Mouse (Mus musculus) splenic B cell, adult 2 months (primary cell): ENCODE data around the gene Vwa1.

Experiments
- DNase-seq: peaks from one replicate; pipeline ENCODE4 v3.0.0-alpha.2; 2011; ENCODE audit warnings: low read depth, low spot score
- H3K27me3 ChIP-seq: 2 replicates; pipeline ENCODE4 v1.6.1; 2012; ENCODE audit warnings: mild to moderate bottlenecking, low read length, moderate library complexity, mixed read lengths; ENCODE audit not compliant: control insufficient read depth, poor library complexity, insufficient read depth, severe bottlenecking
- H3K36me3 ChIP-seq: 2 replicates; pipeline ENCODE4 v1.6.1; 2012; ENCODE audit warnings: mild to moderate bottlenecking, low read length, moderate library complexity, mixed read lengths; ENCODE audit not compliant: control insufficient read depth, poor library complexity, insufficient read depth, severe bottlenecking

Vwa1 gene

DNA sequence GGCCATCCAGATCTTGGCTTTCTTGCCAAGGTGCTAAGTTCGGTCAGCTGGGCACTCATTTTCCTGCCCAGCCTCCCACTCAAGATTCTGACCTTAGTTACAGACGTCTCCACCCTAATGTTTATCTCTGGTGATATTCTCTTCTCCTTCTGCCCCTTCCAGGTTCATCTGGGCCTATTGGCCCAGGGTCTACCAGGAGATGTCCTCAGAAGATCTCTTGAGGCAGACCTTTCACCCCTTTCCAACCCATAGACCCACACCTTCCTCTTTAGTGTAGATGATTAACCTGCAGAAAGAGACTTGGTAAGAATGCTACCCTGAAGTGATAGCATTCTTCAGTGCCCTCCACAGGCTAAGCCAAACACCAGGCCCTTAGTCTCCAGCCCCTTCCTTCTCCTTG, 2.8 kb downstream of the Vwa1 start:
- no peak for DNase-seq
- Histone ChIP-seq H3K27me3 (no peaks in the 10 kb centered on the region), H3K36me3 (no peaks in the 10 kb centered on the region)

DNA sequence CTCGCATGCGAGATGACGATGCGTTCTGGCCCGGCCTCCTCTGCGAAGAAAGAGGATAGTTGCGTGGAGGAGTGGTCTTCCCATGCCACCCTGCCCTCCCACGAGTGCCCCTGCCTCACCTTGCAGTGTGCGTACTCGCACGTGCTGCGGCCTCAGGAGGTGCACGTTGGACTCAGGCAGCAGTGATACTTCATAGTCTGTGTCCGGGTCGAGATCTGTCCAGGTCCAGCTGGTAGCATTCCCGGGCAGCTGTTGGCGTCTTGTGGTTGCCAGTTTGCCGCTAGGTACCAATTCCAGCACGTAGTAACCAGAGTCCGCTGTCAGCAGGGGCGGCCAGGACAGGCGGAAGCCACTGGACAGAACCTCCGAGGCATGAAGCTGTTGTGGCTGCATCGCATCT, 3.9 kb downstream of the Vwa1 start:
- DNase-seq = no peak
- Histone ChIP-seq H3K27me3 (no peaks in the 10 kb centered on the region), H3K36me3 (no peaks in the 10 kb centered on the region)

DNA sequence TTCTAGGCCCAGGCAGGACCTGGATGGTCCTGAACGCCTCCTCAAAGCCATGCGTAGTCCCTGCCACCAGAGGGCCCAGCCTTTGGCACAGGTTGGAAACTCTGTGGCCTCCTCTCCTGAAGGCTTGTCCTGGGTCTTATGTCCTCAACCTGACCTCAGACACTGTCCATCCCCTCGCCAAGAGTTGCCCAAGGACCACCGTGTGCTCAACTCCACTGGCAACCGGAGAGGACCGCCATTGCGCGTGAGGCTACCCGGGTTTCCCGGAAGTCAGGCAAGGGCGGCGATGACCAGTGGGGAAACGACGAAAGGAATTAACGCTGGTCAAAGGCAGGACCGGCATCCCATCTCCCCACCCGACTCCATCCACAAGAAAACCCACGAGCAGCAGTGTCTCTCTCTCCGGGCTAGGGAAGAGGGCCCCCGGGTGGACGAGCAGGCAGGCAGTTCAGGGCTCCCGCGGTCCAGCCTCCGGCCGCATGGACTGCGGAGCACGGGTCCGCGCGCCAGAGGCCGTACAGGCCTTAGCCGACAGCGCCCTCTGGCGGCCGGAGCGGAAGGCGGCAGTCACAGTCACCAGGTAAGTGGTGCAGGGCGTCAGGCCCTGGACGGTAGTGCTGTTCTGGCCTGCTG, 4.5 kb downstream of the Vwa1 start:
- no peaks in the 10 kb centered on the region for H3K36me3 ChIP-seq

DNA sequence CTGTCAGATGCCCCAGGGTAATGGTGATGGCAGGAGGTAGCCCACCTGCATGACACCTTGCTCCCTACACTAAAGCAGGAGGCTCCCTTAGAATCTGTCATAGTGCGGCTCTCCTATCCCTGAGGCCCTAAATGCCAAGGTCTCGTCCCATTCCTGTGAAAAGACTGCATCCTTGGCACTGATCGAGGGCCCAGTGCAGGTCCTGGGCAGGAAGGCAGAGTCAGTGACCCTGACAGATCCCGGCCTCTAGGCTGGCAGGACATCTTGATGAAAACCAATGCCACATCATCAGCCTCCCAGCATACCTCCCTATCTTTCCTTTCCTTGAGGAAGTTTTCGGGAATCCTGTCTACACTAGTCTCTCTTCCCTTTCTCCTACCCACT, 5.0 kb downstream of the Vwa1 start:
- no peak for DNase-seq
- no peaks in the 10 kb centered on the region for H3K27me3 ChIP-seq
- H3K36me3 ChIP-seq = no peaks in the 10 kb centered on the region

More for the DNA sequence above, 4.5 kb downstream of the Vwa1 start:
- peak; percentile 88 for DNase-seq
- H3K27me3 ChIP-seq = no peaks in the 10 kb centered on the region

DNA sequence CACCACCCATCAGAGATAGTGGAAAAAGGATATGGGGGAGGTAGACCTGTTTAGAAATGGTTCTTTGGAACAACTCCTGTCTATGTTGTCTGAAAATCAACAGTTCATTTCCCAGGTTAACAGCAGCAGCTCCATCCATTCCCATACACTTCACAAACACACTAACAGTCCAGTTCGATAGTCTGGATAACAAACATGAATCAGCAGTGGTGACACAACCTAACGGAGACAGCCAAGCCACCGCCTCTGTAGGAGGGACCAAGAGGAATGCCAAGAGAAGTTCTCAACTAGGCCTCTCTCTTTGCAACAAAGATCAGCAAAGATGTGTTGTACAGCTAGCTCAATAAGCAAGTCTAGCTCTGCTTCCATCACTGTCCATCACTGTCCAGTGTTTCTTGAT, 12.1 kb downstream of the Vwa1 start:
- no peaks in the 10 kb centered on the region for H3K27me3 ChIP-seq
- no peaks in the 10 kb centered on the region for H3K36me3 ChIP-seq
- DNase-seq = no peak

DNA sequence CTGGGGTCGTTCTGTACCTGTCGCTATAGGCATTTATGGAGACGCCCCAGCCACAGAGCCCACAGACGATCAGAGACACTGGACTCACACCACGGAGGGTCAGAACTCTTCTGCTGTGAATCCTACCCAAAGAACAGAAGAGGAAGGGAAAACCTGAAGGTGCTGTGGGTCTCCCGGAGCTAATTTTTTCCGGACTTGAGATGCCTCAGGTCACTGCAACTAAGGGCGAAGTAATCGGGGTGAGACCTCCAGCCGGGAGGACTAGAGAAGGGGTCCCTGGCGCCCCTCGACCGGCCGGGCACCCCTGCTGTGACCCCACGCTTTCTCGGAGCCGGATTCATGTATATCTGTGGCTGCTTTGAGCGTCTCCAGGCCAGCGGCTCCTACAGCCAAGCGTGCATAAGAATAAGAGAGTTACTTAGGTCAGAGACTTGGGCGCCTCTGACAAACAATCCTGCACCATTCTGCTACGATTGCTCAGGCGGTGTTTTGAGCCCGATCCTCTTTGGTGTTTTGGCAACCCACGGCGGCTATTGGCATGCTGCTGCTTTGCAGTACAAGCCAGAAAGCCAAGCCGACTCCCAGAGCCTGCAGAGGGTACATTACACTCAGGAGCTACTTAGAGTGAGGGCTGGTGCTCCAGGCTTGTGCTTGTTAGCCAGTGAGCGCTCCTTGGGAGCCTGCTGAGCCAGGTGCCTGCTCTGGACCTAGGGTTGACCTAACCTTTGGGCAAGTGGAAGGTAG, 13.0 kb downstream of the Vwa1 start:
- Histone ChIP-seq H3K27me3 (no peaks in the 10 kb centered on the region), H3K36me3 (0 out of 2 replicates have a peak, but pooled peaks cover 2% of the 10 kb centered on the region)
- DNase-seq = no peak

DNA sequence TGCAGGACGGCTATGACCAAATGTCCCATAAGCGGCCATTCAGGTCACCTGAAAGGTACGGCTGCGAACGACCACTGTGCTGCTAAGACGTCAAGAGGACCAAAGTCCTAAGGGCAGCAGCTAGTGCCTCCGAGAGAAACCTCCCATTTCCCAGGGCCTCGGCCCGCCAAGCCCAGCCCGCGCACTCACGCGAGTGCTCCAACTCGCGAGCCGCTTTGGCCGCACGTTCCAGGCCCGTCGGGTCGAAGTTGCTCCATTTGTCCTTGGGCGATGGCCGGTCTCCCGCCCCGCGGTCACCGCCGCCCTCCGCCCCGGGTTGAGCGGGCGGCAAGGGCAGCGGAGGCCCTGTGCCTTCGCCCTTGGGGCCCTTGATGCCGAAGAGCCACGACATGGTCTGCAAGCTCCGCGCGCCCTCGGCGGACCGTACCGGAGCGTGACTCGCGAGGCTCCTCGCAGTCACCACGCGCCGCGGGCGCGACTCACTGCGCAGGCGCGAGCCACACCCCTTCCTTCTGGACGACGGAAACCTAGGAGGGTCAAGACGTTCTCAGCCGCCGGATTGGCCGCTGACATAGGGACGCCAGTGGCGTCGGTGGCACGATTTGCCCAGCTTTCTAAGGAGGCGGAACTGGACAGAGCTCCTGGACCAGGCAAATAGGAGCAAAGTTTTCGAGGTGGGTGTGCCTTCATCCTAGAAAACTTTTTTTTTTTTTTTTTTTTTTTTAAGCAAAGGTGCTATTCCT, 13.7 kb downstream of the Vwa1 start, which contains the start of gene Atad3a:
Gene Atad3a (minus strand): TSS at position 481 of the 743 bp plus-strand sequence.
- Histone ChIP-seq H3K27me3 (no peaks in the 10 kb centered on the region), H3K36me3 (peaks cover 5% of the 10 kb centered on the region; the same call in 1 of the 2 replicates)
- peak; percentile 97 for DNase-seq

DNA sequence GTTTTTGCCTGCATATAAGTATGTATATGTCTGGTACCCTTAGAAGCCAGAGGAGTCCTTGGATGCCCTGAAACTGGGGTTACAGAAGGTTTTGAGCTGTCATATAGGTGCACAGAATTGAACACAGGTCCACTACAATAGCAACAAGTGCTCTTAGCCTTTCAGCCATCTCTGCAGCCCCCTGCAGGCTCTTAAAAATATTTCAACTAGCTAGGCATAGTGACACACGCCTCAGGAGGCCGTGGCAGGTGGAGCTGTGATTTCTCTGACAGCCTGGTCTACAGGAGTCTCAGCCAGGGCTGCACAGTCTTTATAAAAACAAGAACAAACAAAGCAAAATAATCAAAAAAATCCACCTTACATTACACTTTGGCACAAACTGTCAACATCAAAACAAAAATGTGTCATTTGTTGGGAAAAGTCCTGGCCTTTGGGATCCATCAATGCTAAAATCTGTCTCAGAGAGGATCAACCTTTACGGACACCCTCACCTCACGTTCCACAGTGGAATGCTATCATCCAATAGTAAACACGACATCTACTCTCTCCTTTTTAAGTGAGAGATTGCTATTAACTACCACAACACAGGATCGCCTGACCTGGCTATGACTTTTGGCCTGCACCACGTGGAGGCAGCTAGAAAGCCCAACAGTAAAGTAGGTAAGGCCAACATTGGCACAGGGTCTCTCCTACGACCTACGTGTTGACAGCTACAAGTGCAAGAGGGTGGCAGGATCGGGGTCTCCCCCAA, 14.5 kb downstream of the Vwa1 start:
- H3K27me3 ChIP-seq = no peaks in the 10 kb centered on the region
- DNase-seq = peak; percentile 69
- H3K36me3 ChIP-seq = peaks cover 5% of the 10 kb centered on the region; the same call in 1 of the 2 replicates

DNA sequence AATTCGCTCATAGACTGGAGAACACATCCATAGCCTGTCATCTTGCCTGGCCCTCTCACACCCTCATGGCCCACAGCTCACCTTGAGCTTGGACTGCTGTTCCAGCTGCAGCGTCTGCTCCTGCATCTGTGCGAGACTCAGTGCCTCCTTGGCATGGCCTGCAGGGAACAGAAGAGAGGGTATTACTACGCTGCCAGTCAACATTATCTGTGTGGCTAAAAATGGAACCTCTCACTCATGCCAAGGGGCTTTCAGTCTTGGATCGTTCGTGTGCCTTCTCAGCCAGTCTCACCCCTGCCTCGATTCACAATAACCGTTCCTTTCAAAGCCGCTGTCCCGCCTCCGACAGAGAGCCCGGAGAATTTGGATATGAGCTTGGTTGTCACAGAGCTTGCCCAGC, 17.5 kb downstream of the Vwa1 start:
- DNase-seq = no peak
- Histone ChIP-seq H3K27me3 (no peaks in the 10 kb centered on the region), H3K36me3 (peaks cover 9% of the 10 kb centered on the region)

DNA sequence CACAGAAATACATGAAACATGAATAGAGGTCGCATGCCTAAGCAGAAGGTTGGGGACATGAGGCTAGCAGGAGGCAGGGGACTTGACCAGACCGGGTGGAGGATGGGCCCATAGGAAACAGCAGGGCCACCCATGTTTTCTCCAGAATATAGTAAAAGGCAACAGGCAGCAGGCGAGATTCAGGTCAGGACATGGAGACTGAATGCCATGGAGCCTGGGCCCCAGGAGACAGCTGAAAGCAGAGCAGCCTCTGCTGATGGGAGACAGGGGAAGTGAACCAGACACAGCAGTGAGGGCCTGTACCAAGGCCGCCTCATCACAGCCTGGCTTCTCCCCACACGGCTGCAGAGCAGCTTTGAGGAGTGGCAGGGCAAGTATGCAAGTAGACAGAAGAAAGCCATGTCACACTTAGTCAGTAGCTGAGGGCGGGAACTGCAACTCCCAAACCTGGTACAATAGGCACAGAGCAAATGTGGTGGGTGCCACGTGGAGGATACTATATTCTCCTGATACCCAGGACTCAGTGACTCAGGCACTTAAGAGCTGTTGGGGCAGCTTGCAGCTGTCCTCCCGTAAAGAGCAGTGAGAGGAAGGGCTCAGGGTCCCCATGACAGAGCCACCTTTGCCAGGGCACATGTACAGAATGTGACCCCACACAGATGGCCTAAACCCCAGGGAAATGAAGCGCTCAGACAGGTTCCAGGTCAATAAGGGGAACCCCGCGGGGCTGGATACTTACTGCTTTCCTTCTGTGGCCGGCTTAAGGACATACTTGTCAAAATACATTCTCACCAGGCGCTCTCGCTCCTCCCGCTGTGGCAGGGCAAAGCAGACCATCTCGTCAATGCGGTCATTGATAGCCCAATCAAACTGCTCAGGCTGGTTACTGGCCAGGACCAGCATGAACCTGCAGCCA, 27.7 kb downstream of the Vwa1 start:
- H3K27me3 ChIP-seq = no peaks in the 10 kb centered on the region
- no peak for DNase-seq
- H3K36me3 ChIP-seq = peaks cover 1% of the 10 kb centered on the region

DNA sequence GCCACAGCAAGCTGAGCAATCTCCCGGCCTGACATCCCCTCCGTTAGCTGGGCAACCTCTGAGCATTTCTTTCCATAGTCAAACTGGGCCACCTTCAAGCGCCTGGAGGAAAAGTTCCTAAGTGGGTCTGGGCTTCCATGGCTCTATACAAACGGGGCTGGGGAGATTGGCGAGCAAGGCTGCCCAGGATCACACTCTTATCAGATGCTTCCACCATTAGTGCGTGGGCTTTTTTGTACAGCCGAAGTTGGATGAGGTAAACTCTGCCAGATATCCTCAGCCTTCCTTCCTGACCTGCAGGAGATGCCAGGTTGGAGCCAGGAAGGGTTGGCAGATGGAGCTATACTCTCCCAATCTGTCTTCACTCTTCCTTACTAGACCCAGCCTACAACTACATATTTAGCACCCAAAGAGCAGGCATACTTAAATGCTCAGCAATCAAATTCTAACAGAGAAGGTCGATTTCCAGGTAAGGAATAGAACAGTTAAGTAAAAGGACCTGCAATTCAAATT, 28.4 kb downstream of the Vwa1 start:
- DNase-seq = no peak
- Histone ChIP-seq H3K27me3 (no peaks in the 10 kb centered on the region), H3K36me3 (peaks cover 1% of the 10 kb centered on the region)

DNA sequence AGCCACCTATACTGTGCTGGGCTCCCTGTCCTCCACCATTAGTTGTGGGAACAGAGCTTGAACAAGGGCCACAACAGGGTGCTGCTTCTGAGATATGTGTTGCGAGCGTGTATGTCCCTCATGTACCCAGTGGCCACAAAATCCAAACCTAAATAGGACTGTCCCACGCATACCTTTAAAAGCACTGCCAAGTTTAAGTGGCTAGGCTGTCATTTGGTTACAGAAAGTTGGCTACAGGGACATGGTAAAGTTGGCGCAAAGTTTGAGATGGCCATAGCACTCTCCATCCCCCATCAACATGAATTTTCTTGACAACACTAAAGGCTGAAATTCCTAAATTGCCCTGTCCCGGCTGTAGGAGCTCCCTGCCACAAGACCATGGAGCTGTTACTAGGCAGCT, 29.4 kb downstream of the Vwa1 start:
- Histone ChIP-seq H3K27me3 (no peaks in the 10 kb centered on the region), H3K36me3 (peaks cover 1% of the 10 kb centered on the region)
- no peak for DNase-seq

DNA sequence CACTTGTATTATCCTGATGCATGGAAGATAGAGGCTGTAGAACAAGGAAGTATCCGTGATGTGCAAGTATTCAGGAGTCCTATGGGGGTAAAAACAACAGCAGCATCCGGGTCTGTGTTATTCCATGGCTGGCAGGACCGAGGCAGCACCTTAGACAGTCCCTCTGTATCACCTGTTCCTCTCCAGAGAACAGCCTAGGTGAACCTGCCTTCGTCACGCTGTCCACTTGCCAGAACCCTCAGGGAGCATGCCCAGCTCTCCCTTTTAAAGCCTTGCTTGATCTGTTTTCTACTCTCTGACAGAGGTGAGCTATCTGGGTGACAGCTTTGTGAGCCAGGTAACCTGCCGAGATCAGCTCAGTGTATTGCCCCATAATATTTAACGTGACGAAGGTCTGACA, 30.0 kb downstream of the Vwa1 start:
- no peak for DNase-seq
- peaks cover 1% of the 10 kb centered on the region for H3K36me3 ChIP-seq
- H3K27me3 ChIP-seq = no peaks in the 10 kb centered on the region
